Mouse (Mus musculus): ENCODE results near the gene Ablim1. TPM values are rescaled to one million over a fixed set of nuclear protein-coding genes. Genes with fewer than 3 reads are reported as not detected.

Ablim1 gene
- 723 TPM for polyA plus RNA-seq (2017; shearing (Covaris generic))

DNA sequence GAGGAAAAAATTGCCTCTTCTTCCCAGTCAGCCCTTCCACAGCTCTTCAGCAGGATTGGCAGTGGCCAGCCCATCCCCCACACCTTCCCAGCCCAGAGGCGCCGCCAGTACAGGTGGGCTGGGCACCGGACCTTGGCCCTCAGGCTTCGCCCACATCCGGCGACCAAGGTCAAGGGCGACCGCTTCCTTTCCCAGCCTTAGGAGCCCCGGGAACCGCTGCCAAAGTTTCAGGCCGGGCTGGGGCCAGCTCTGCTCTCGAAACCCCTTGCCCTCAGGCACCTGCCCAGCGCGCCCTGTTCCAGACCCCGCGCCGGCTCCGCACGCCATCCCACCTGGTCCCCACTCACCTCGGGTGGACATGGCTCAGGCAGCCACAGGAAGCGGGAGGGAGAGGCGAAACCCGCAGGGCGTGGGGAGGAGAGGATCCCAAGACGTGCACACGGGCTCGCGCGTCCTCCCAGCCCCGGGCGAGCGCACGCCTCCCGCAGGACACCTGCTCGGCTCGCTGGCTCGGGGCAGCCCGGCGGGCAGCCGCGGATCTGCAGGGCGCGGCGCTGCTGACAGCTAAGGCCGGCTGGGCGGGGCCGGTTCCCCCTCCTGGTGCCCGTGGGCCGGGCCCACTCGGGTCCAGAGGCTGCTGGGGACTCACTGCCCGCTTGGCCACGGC, at the start of gene Ablim1:
Gene Ablim1, minus strand, starts transcription at position 574 of the 667 bp plus-strand sequence.

DNA sequence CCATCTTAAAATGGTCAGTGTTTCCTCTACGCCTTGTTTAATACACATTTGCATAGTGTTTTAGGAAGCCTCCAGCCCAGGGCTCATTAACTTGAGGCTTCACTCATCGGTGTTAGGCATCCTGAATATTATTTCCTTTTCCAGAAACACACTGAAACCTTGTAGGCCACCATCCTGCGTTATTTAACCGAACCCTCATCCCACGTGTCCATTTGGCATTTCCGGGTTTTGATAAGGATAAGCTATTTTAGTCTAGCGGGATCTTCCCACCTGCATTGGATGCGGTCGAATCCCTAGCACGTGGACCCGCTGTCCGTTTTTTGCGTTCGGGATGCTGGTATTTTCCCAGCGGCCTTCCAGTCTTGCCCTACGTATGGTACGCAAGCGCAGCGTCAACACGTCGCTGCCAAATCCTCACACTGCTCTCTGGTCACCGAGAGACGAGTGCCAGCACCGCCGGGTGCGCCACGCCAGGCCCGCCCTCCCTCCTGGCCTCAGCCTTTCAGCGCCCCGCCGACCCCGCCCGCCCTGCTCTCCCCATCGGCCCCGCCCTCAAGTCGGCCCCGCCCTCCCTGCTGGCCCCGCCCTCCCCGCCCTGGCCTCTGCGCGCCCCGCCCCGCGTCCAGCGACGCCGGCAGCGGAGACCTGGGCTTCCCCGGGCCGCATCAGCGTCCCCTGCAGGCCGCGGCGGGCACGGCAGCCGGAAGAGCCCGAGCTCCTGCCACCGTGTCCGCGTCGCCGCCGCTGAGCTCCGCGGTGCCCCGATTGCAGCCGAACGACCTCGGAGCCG, 45.8 kb upstream of the Ablim1 start, which contains the start of gene Fam160b1:
Gene Fam160b1, plus strand, starts transcription at position 340 of the 790 bp plus-strand sequence.

DNA sequence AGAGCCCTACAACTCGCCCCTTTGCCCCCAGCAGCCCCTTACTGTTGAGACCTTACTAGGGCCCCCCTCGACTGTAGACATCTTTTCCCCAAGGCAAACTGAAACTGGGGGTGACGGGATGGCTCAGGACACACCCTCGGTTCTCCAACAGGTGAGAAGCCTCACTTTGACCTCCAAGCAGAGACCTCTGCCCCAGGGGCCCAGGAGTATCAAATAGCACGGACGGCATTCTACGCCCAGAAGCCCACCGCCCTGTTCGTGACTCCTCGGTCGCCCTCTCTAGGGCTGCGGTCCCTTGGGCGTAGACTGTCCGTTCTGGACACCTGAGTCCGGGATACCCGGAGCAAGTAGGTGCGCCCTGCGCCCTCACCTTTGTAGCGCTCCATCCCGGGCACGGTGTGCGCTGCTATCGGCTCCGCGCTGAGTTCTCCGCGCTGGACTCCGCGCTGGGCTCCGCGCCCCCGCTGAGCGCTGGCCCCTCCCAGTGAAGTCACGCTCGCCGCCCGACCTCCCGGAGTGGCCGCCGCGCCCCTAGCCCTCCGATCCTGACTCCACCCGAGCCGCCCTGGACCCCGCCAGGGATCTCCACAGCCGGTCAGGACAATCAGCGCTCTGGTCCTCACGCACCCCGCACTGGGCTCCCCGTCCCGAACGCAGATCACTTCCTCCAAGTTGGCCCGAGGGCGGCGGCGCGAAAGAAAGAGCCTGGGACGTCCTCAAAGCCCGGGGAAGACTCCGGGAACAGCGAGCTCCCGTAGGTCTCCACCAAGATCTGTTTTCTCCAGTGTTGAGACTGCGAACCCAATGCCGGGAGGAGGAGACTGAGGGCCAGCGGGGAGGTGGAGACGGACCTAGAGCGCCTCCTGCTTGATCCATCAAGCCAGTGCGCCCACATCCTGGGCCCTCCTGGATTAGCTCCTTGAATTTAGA, 306.7 kb downstream of the Ablim1 start, which contains the start of gene Afap1l2:
Gene Afap1l2, minus strand, starts transcription at position 448 of the 930 bp plus-strand sequence.

Other genes with a start within 250 kb of the Ablim1 start
- 31.5 TPM for gene Fam160b1, start 45.8 kb upstream of the Ablim1 start, polyA plus RNA-seq (2017; shearing (Covaris generic))
- 20.5 TPM for gene Trub1, start 138.0 kb upstream of the Ablim1 start, polyA plus RNA-seq (2017; shearing (Covaris generic))